Mouse (Mus musculus) megakaryocyte, embryonic 14.5 days (primary cell): ENCODE measurements at regions not wholly inside any gene's neighbourhood (a gene's known extent, or its start where the extent isn't known, plus 50 kb on each side); places are given as distances from the start of the nearest gene placed in this dataset.

ENCODE experiments used
- H3K27me3 ChIP-seq: replicated peaks from 2 replicates; pipeline ENCODE3; 2012; ENCODE audit warnings: inconsistent platforms
- H3K36me3 ChIP-seq: replicated peaks from 2 replicates; pipeline ENCODE3; 2012; ENCODE audit warnings: low read length, inconsistent platforms, mixed read lengths
- H3K4me1 ChIP-seq: 2 replicates; pipeline ENCODE4 v1.6.1; 2012; ENCODE audit warnings: inconsistent platforms
- H3K4me3 ChIP-seq: replicated peaks from 2 replicates; pipeline ENCODE3; 2012; ENCODE audit warnings: moderate library complexity, mild to moderate bottlenecking, inconsistent platforms
- H3K9me3 ChIP-seq: 2 replicates; pipeline ENCODE4 v1.6.1; 2012; ENCODE audit warnings: inconsistent platforms
- FLI1 ChIP-seq: IDR thresholded peaks from 2 replicates; pipeline ENCODE4 v1.6.1; 2012; ENCODE audit warnings: low read length, inconsistent platforms, mixed read lengths
- GATA1 ChIP-seq: IDR thresholded peaks from 3 replicates; pipeline ENCODE4 v1.6.1; 2012; ENCODE audit warnings: mixed read lengths, low read length, inconsistent platforms, borderline replicate concordance

DNA sequence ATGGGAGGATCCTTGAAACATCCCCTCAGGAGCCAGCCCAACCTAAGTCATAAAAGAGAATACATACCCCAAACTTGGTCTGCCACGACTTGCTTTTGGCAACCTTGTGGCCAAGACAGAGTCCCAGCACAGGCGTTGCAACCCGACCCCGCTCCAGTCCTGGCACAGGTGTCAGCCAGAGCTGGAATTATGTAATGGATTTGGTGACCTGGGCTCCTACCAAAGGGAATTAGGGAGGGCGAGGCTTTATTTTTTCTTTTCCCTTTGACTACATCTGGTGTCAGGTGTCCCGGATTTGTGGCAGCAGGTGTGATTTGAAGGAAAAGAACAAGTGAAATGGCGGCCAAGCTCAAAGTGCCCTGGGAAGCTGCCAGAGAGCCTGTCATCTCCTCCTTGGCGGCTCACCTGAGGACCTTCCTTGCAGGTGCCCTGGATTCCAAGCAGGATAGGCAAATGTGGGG, 212.9 kb downstream of the Mef2c start:
- Histone ChIP-seq H3K4me3 (no peak overlapping the region), H3K4me1 (peaks cover 49% of the 10 kb centered on the region), H3K27me3 (peaks cover 91% of the 10 kb centered on the region), H3K36me3 (no peaks in the 10 kb centered on the region), H3K9me3 (no peaks in the 10 kb centered on the region)
- TF ChIP-seq FLI1 (no peak), GATA1 (no peak)

DNA sequence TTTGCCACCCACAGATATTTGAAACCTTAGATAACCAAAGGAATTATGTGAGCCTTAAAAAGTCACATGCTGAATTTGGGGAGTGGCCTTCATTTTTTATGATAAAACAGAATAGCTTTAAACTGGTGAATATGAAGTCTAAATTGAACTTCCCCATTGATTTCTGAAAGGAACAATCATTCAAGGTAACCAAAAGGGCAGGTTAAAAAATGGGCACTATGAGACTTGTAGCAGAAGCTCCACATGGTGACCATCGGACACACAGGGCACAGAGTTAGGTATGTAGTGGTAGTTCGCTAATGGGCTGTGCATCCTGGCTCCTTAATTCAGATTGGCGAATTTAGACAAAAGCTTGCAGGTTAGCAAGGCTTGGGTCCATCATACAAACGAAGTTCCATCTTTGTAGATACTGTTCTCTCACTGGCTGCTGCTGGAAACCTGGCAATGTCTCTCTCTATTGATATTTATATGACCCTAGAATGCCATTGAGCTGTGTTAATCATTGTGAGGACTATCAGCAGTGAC, 213.9 kb downstream of the Mef2c start:
- TF ChIP-seq GATA1 (no peak), FLI1 (no peak)
- no peaks in the 10 kb centered on the region for H3K9me3 ChIP-seq
- H3K4me1 ChIP-seq: peaks cover 51% of the 10 kb centered on the region
- H3K27me3 ChIP-seq: peaks cover 95% of the 10 kb centered on the region
- H3K4me3 ChIP-seq: no peak overlapping the region
- no peaks in the 10 kb centered on the region for H3K36me3 ChIP-seq

DNA sequence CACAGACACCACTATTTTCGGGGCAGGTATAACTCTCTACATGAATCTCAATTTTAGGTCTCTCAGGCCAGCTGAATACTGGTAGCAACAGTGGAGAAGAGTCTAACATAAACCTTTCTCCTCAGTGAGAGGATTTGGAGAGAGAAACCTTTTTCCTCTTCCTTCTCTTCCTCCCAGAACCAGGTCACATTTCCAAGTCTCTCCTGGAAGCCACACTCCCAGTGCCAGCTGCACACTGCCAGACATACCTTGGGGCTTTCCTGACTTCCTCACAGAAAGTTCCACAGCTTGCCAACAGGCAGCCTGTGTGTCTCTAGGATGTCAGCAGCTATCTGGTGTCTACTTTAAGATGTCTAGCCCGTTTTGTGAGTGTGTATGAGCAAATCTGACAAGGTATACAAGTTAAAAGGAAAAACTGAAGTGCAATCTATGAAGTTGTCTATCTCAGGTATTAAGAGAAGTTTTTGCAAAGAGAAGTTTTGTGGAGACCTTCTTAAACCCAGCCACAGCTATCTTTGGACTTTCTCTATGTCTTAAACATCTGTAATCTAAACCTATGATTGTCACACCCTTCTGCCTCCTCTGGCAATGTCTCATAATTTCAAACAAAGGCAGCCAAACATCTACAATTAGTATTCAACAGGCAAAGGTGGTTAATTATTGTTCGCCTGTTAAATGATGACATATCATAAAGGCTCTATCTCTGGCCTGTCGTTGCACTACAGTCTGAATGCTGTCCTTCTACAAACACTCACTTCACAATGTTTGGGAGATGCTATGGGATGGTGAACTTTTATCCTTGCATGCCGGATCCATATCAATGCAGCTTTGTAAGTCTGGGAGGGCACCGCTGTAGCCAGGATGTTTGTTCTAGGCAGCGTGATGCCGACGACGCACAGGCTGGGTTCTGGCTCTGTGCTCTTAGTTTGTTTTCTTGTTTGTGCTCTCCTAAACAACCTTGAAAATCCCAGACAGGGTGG, 214.9 kb downstream of the Mef2c start:
- no peaks in the 10 kb centered on the region for H3K9me3 ChIP-seq
- peaks cover 95% of the 10 kb centered on the region for H3K27me3 ChIP-seq
- H3K4me3 ChIP-seq: no peak overlapping the region
- H3K4me1 ChIP-seq: peaks cover 47% of the 10 kb centered on the region
- H3K36me3 ChIP-seq: no peaks in the 10 kb centered on the region
- no peak for TF ChIP-seq FLI1
- no peak for TF ChIP-seq GATA1

DNA sequence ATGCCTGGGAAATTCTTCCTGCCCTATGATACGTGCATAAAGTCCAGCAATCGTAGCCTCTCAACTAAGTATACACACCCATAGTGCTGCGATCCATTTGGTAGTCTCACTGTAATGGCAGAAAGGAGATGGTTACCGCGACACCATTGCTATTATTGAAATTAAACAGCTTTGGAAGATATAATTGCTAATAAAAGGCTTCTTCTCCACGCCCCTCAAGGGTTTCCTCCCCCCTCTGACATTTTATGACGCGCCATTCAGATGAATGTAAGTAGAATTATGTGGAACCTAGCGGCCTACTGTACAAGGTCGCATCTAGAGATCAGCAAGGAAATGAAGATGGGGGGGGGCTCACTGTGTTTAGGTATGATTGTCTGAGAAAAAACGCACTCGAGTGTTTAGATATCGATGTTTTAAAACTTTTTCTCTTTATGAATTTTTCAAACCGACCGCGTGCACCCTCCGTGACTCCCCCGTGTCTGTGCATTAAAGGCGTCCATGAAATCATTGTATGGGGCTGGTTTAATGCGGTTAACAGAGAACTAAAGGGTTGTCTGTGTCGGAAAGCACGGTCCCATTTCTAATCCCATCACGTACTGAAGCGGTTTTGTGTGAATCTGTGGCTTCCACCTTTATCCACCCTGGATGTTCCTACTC, 215.9 kb downstream of the Mef2c start:
- Histone ChIP-seq H3K4me1 (peaks cover 43% of the 10 kb centered on the region), H3K9me3 (no peaks in the 10 kb centered on the region), H3K36me3 (no peaks in the 10 kb centered on the region), H3K27me3 (peaks cover 95% of the 10 kb centered on the region), H3K4me3 (no peak overlapping the region)
- TF ChIP-seq GATA1 (no peak), FLI1 (no peak)

DNA sequence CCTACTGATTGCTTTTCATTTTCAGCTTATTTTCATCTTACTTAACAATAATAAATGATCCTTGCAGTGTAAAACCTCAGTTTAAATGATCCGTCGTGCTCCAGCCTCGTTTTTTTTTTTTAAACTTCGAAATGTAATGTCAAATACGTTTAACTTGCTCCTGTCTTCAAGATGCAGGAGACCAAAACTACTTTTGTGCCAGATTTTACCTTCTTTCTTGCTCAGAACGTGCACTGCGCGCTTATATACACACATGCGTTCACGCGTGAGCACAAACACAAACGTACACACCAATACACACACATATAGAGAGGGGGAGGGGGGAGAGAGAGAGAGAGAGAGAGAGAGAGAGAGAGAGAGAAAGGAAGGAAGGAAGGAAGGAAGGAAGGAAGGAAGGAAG, 216.5 kb downstream of the Mef2c start:
- no peak for TF ChIP-seq GATA1

DNA sequence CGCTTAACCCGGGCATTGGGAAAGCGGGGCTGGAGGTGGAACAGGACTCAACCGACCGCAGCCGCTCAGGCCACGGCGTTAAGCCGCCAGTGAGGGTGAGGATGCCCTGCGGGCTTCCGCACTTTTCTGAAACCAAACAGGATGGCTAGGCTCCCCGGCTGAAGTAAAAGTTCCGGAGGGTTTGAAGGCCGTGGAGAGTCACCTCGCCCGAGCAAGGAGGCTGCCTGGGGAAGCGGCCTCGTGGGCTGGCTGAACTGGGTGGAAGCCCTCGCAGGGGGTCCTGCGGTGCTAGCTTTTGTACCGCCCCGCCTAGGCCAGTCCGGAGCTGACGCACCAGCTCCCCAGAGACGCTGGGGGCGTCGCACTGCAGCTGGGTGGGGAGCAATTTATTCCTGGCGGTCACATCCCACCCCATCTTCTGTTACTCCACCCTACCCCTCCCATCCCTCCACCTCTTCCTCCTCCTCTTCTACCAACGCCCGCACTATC, 217.1 kb downstream of the Mef2c start:
- H3K27me3 ChIP-seq: peaks cover 95% of the 10 kb centered on the region
- TF ChIP-seq FLI1 (no peak), GATA1 (no peak)
- H3K4me1 ChIP-seq: peaks cover 37% of the 10 kb centered on the region
- H3K9me3 ChIP-seq: no peaks in the 10 kb centered on the region
- H3K36me3 ChIP-seq: no peaks in the 10 kb centered on the region
- H3K4me3 ChIP-seq: peak overlapping the region; percentile 82

More for the DNA sequence above, 216.5 kb downstream of the Mef2c start:
- Histone ChIP-seq H3K36me3 (no peaks in the 10 kb centered on the region), H3K9me3 (no peaks in the 10 kb centered on the region), H3K4me1 (peaks cover 43% of the 10 kb centered on the region), H3K4me3 (no peak overlapping the region), H3K27me3 (peaks cover 95% of the 10 kb centered on the region)

DNA sequence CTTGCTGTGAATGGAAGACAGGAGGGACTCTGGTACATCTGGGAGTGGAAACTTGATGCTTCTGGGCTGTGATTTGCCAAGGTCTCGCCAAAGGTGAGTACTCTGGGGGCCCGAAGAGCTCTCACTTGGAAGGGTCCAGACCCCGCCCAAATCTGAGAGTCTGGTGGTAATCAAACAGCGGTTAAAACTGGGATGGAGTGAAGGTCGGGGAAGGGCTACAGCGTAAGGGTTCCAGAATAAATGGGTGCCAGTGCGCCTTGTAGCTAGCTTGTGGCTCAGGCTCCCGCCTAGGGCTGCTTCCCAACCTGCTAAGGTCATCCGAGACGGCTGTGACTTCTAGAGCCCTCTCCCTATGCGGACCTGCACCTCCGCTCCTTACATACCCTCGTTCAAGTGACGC, 217.7 kb downstream of the Mef2c start:
- H3K4me1 ChIP-seq: peaks cover 31% of the 10 kb centered on the region
- peaks cover 95% of the 10 kb centered on the region for H3K27me3 ChIP-seq
- TF ChIP-seq FLI1 (no peak), GATA1 (no peak)
- H3K36me3 ChIP-seq: no peaks in the 10 kb centered on the region
- no peaks in the 10 kb centered on the region for H3K9me3 ChIP-seq
- H3K4me3 ChIP-seq: peak overlapping the region; percentile 65

DNA sequence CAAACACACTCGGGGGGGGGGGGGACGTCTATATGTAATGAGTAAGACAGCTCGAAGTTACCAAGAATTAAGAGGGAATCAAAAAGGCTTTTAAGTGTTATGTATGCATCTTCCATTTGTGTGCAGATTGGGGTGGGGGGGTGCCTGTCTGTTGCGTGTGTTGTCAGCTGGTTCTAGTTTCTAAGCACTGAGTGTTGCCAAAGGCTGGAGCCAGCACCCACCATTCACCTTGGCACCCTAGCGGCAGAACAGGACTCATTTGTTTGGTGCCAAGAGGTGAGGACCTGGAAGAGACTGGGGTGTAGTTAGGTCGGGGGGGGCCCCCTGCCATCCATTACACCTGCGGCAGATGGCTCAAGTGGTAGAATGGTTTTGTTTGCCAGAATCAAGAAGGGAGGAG, 218.4 kb downstream of the Mef2c start:
- Histone ChIP-seq H3K36me3 (no peaks in the 10 kb centered on the region), H3K9me3 (no peaks in the 10 kb centered on the region), H3K4me3 (no peak overlapping the region), H3K27me3 (peaks cover 97% of the 10 kb centered on the region), H3K4me1 (peaks cover 35% of the 10 kb centered on the region)
- TF ChIP-seq FLI1 (no peak), GATA1 (no peak)

DNA sequence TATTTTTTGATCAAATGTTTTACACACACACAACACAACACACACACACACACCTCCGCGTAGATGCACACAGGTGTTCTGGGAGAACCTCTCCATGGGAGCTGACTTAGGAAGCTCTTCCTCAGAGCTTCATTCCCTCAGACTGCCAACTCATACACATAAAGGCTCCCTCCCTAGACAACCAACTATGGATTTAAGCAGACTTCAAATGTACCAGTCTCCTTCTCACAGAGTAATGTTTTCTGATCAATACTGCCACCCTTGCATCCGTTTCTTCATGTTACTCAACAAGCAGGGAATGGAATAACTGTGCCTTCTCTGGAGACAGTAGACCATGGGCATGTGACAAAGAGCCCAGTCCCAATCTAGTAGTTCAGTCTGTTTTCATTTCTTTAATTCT, 219.0 kb downstream of the Mef2c start:
- TF ChIP-seq FLI1 (no peak), GATA1 (no peak)
- Histone ChIP-seq H3K4me1 (peaks cover 40% of the 10 kb centered on the region), H3K9me3 (no peaks in the 10 kb centered on the region), H3K4me3 (no peak overlapping the region), H3K36me3 (no peaks in the 10 kb centered on the region), H3K27me3 (peaks cover 97% of the 10 kb centered on the region)
